Mouse (Mus musculus): ENCODE measurements at regions not wholly inside any gene's neighbourhood (a gene's known extent, or its start where the extent isn't known, plus 50 kb on each side); places are given as distances from the start of the nearest gene placed in this dataset.

DNA sequence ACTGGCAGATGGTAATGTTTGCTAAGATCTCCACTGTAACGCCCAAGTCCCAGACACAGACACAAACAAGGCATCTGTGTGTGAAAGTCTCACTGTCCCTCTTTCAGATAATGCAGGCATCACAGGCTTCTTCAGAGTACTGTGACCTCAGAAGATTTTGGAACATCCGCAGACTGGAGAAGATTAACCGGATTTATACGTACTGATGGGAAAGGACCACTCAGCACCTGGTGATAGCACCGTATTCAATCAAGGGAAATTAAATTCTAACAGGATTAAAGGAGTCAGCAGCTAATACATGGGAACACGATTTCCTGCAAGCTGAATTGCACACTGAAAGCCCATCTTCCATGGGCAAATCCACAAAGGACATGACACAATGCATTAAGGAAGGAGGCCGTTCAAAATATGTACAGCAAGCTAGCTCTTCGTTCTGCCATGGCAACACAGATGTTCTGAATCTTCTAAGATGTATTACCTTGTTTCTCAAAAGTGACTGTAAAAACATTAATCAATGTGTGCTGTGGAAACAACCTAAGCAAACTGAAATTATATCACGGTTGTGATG lies 510.0 kb downstream of the Btbd3 start:
- no peak for TF ChIP-seq POLR2A (IDR thresholded peaks at IDR 0.05; ENCODE audit: borderline replicate concordance, insufficient read depth, low read length)
- TF ChIP-seq CTCF (IDR thresholded peaks at IDR 0.05; ENCODE audit: borderline replicate concordance, insufficient read depth, low read depth, low read length), result no peak

All from cerebellum, adult 2 months (tissue).